Mouse (Mus musculus) forebrain, postnatal 0 days (tissue): ENCODE data around the gene Agrn. TPM values are rescaled to one million over a fixed set of nuclear protein-coding genes. Genes with fewer than 3 reads are reported as not detected.

ENCODE experiments used
- ATAC-seq: fragments of 200-750 bp; cut with Nextera tagmentation; 2 replicates; pipeline ENCODE4 v1.8.0; 2017; ENCODE audit warnings: mild to moderate bottlenecking, moderate library complexity
- DNase-seq: peaks from one replicate; pipeline ENCODE4 v3.0.0-alpha.2; 2015
- H3K27ac ChIP-seq: fragments of 300-500 bp; sonication (generic); 2 replicates; pipeline ENCODE4 v1.5.1; 2014; ENCODE audit warnings: low read depth, mild to moderate bottlenecking, antibody characterized with exemption, low read length, moderate library complexity, mixed read lengths
- H3K27me3 ChIP-seq: fragments of 300-500 bp; sonication (generic); 2 replicates; pipeline ENCODE4 v1.6.1; 2014; ENCODE audit warnings: mild to moderate bottlenecking, low read length, mixed read lengths; ENCODE audit not compliant: insufficient read depth
- H3K36me3 ChIP-seq: fragments of 300-500 bp; sonication (generic); 2 replicates; pipeline ENCODE4 v1.6.1; 2014; ENCODE audit warnings: mild to moderate bottlenecking, moderate library complexity; ENCODE audit not compliant: insufficient read depth
- H3K4me1 ChIP-seq: fragments of 300-500 bp; sonication (generic); 2 replicates; pipeline ENCODE4 v1.6.1; 2014; ENCODE audit warnings: antibody characterized with exemption; ENCODE audit not compliant: insufficient read depth
- H3K4me2 ChIP-seq: fragments of 300-500 bp; sonication (generic); 2 replicates; pipeline ENCODE4 v1.6.1; 2014; ENCODE audit warnings: low read depth, mild to moderate bottlenecking, moderate library complexity
- H3K4me3 ChIP-seq: fragments of 300-500 bp; sonication (generic); 2 replicates; pipeline ENCODE4 v1.5.1; 2014; ENCODE audit warnings: low read depth, low read length, mixed read lengths
- H3K9ac ChIP-seq: fragments of 300-500 bp; sonication (generic); 2 replicates; pipeline ENCODE4 v1.6.1; 2014; ENCODE audit warnings: mild to moderate bottlenecking
- H3K9me3 ChIP-seq: fragments of 300-500 bp; sonication (generic); 2 replicates; pipeline ENCODE4 v1.6.1; 2016; ENCODE audit warnings: low read length
- CTCF ChIP-seq: sonication (generic); IDR thresholded peaks from 2 replicates; pipeline ENCODE4 v1.5.1; 2016; ENCODE audit warnings: antibody characterized with exemption, control low read depth, low read depth
- WGBS: fragments of 180-500 bp; shearing (Covaris S2); extraction: QIAGEN DNeasy Blood & Tissue Kit; methylation state at CpG from one replicate; pipeline ENCODE4 v1.1.7; 2014; 5-methylcytosine and 5-hydroxymethylcytosine counted together
- polyA plus RNA-seq: library from polyadenylated mRNA; unstranded; fragments of >200 nt; fragmentation: Nextera tagmentation; extraction: Ambion mirVana; gene quantifications from 2 replicates; pipeline ENCODE4 v1.2.1, GENCODE M21; 2015
- total RNA-seq: library from RNA; depleted of rRNA; stranded (reverse); fragments of >200 nt; gene quantifications from 2 replicates; pipeline ENCODE4 v1.2.3, GENCODE M21; 2014

Agrn gene
- total and polyA plus RNA-seq, 2 experiments from 2014 or later = 61.3 to 261 TPM

GRCm38 (mm10) chr4:156184291-156184954 is 12.9 kb downstream of the Agrn start:
- Histone ChIP-seq H3K4me1 (peaks cover 75% of the 10 kb centered on the region), H3K27me3 (no peaks in the 10 kb centered on the region), H3K36me3 (peaks cover 11% of the 10 kb centered on the region; the same call in 1 of the 2 replicates), H3K4me3 (peak overlapping the region; percentile 47), H3K27ac (peak overlapping the region; percentile 86; the same call in 1 of the 2 replicates), H3K4me2 (peak overlapping the region; percentile 87), H3K9ac (peak overlapping the region; percentile 74), H3K9me3 (no peaks in the 10 kb centered on the region)
- DNase-seq (no peak), ATAC-seq (no peak)
- TF ChIP-seq CTCF = no peak
- WGBS = 64% methylated on average over 7 of the region's 7 CpGs

- Histone ChIP-seq H3K4me1 (peaks cover 70% of the 10 kb centered on the region), H3K36me3 (peaks cover 18% of the 10 kb centered on the region), H3K9me3 (no peaks in the 10 kb centered on the region), H3K27me3 (no peaks in the 10 kb centered on the region), H3K9ac (peak overlapping the region; percentile 35; the same call in 1 of the 2 replicates), H3K4me3 (peak overlapping the region; percentile 47), H3K4me2 (peak overlapping the region; percentile 87), H3K27ac (no peak overlapping the region)
- whole genome bisulfite sequencing = 85% methylated on average over 5 of the region's 5 CpGs
- DNase-seq (no peak), ATAC-seq (no peak)
- no peak for TF ChIP-seq CTCF
Observed at GRCm38 (mm10) chr4:156183747-156184146, 13.5 kb downstream of the Agrn start.

- no peak for ATAC-seq
- no peak for DNase-seq
- 93% methylated on average over 9 of the region's 9 CpGs for WGBS
- peaks cover 20% of the 10 kb centered on the region for H3K4me1 ChIP-seq
- H3K27ac ChIP-seq = no peak overlapping the region
- H3K36me3 ChIP-seq = peaks cover 78% of the 10 kb centered on the region
- H3K4me3 ChIP-seq = no peak overlapping the region
- no peak overlapping the region for H3K4me2 ChIP-seq
- no peaks in the 10 kb centered on the region for H3K9me3 ChIP-seq
- H3K27me3 ChIP-seq = no peaks in the 10 kb centered on the region
- no peak for TF ChIP-seq CTCF
- H3K9ac ChIP-seq = no peak overlapping the region
Observed at GRCm38 (mm10) chr4:156177630-156178029, 19.7 kb downstream of the Agrn start.

GRCm38 (mm10) chr4:156171828-156172227 is 25.5 kb downstream of the Agrn start:
- no peaks in the 10 kb centered on the region for H3K9me3 ChIP-seq
- H3K4me3 ChIP-seq = no peak overlapping the region
- H3K9ac ChIP-seq = no peak overlapping the region
- H3K4me2 ChIP-seq = no peak overlapping the region
- H3K4me1 ChIP-seq = no peaks in the 10 kb centered on the region
- H3K27ac ChIP-seq = no peak overlapping the region
- H3K36me3 ChIP-seq = peaks cover 99% of the 10 kb centered on the region
- no peak for TF ChIP-seq CTCF
- WGBS = 93% methylated on average over 11 of the region's 11 CpGs
- ATAC-seq (no peak), DNase-seq (no peak)
- H3K27me3 ChIP-seq = no peaks in the 10 kb centered on the region

GRCm38 (mm10) chr4:156169129-156169528 is 28.2 kb downstream of the Agrn start:
- no peak for TF ChIP-seq CTCF
- no peak for DNase-seq
- H3K4me2 ChIP-seq = no peak overlapping the region
- ATAC-seq = no peak
- H3K4me3 ChIP-seq = no peak overlapping the region
- H3K9ac ChIP-seq = no peak overlapping the region
- no peaks in the 10 kb centered on the region for H3K9me3 ChIP-seq
- H3K36me3 ChIP-seq = peaks cover 97% of the 10 kb centered on the region
- no peaks in the 10 kb centered on the region for H3K27me3 ChIP-seq
- H3K27ac ChIP-seq = no peak overlapping the region
- 93% methylated on average over 10 of the region's 10 CpGs for WGBS
- no peaks in the 10 kb centered on the region for H3K4me1 ChIP-seq

GRCm38 (mm10) chr4:156168611-156169010 is 28.7 kb downstream of the Agrn start:
- Histone ChIP-seq H3K9ac (no peak overlapping the region), H3K4me3 (no peak overlapping the region), H3K36me3 (peaks cover 96% of the 10 kb centered on the region), H3K4me2 (no peak overlapping the region), H3K4me1 (no peaks in the 10 kb centered on the region), H3K9me3 (no peaks in the 10 kb centered on the region), H3K27me3 (no peaks in the 10 kb centered on the region), H3K27ac (no peak overlapping the region)
- WGBS = 95% methylated on average over 8 of the region's 8 CpGs
- no peak for ATAC-seq
- no peak for TF ChIP-seq CTCF
- DNase-seq = no peak

GRCm38 (mm10) chr4:156166477-156166876 is 30.8 kb downstream of the Agrn start:
- H3K4me1 ChIP-seq = no peaks in the 10 kb centered on the region
- H3K4me3 ChIP-seq = no peak overlapping the region
- ATAC-seq (no peak), DNase-seq (no peak)
- peaks cover 82% of the 10 kb centered on the region for H3K36me3 ChIP-seq
- no peak overlapping the region for H3K27ac ChIP-seq
- H3K4me2 ChIP-seq = no peak overlapping the region
- H3K27me3 ChIP-seq = no peaks in the 10 kb centered on the region
- H3K9me3 ChIP-seq = no peaks in the 10 kb centered on the region
- no peak for TF ChIP-seq CTCF
- H3K9ac ChIP-seq = no peak overlapping the region
- 92% methylated on average over 9 of the region's 9 CpGs for WGBS
